Mouse (Mus musculus) NIH3T3 (cell line): ENCODE data around the gene Mllt10.

Experiments
- DNase-seq: peaks from one replicate; pipeline ENCODE4 v3.0.0-alpha.2; 2012; ENCODE audit warnings: low read depth

Mllt10 gene

GRCm38 (mm10) chr2:18093858-18094257 lies 38.8 kb downstream of the Mllt10 start:
- DNase-seq: no peak

- DNase-seq: no peak
Measured at GRCm38 (mm10) chr2:18094319-18094718, 39.3 kb downstream of the Mllt10 start.

GRCm38 (mm10) chr2:18095804-18096203 lies 40.8 kb downstream of the Mllt10 start:
- DNase-seq: no peak

- DNase-seq: peak; percentile 24
Measured at GRCm38 (mm10) chr2:18100914-18101313, 45.9 kb downstream of the Mllt10 start.

- DNase-seq: no peak
Measured at GRCm38 (mm10) chr2:18107561-18107960, 52.5 kb downstream of the Mllt10 start.

- no peak for DNase-seq
Measured at GRCm38 (mm10) chr2:18108214-18108613, 53.2 kb downstream of the Mllt10 start.

GRCm38 (mm10) chr2:18111411-18111810 lies 56.4 kb downstream of the Mllt10 start:
- peak; percentile 39 for DNase-seq

- DNase-seq: no peak
Measured at GRCm38 (mm10) chr2:18116432-18116831, 61.4 kb downstream of the Mllt10 start.

GRCm38 (mm10) chr2:18138131-18138530 lies 83.1 kb downstream of the Mllt10 start:
- no peak for DNase-seq

GRCm38 (mm10) chr2:18139646-18140045 lies 84.6 kb downstream of the Mllt10 start:
- DNase-seq: no peak

- DNase-seq: no peak
Measured at GRCm38 (mm10) chr2:18156131-18156530, 101.1 kb downstream of the Mllt10 start.

- no peak for DNase-seq
Measured at GRCm38 (mm10) chr2:18159426-18159825, 104.4 kb downstream of the Mllt10 start.

GRCm38 (mm10) chr2:18160992-18161391 lies 106.0 kb downstream of the Mllt10 start:
- DNase-seq: no peak

- DNase-seq: no peak
Measured at GRCm38 (mm10) chr2:18165511-18165910, 110.5 kb downstream of the Mllt10 start.

GRCm38 (mm10) chr2:18169174-18169948 lies 114.3 kb downstream of the Mllt10 start:
- DNase-seq: no peak

- no peak for DNase-seq
Measured at GRCm38 (mm10) chr2:18175234-18175633, 120.2 kb downstream of the Mllt10 start.

- no peak for DNase-seq
Measured at GRCm38 (mm10) chr2:18176235-18176634, 121.2 kb downstream of the Mllt10 start.

- DNase-seq: no peak
Measured at GRCm38 (mm10) chr2:18180323-18180722, 125.3 kb downstream of the Mllt10 start.

- DNase-seq: no peak
Measured at GRCm38 (mm10) chr2:18181631-18182030, 126.6 kb downstream of the Mllt10 start.

GRCm38 (mm10) chr2:18183079-18183478 lies 128.0 kb downstream of the Mllt10 start:
- no peak for DNase-seq

GRCm38 (mm10) chr2:18188367-18188766 lies 133.3 kb downstream of the Mllt10 start:
- no peak for DNase-seq

GRCm38 (mm10) chr2:18195285-18195684 lies 140.2 kb downstream of the Mllt10 start:
- no peak for DNase-seq

GRCm38 (mm10) chr2:18195691-18196396 lies 140.8 kb downstream of the Mllt10 start:
- peak; percentile 93 for DNase-seq
